Mouse (Mus musculus) thymus, adult 18-20 months (tissue): ENCODE measurements around the gene Nubp1.

Source experiments
- DNase-seq, 2 experiments: peaks; one replicate each; pipeline ENCODE4 v3.0.0; 2022; ENCODE audit warnings: mixed read lengths in 2 of 2

Nubp1 gene

GRCm38 (mm10) chr16:10420447-10421054 lies 8.8 kb downstream of the Nubp1 start:
- DNase-seq = no peak

GRCm38 (mm10) chr16:10431911-10432310 lies 20.2 kb downstream of the Nubp1 start:
- DNase-seq = no peak

- no peak for DNase-seq
Observed at GRCm38 (mm10) chr16:10432387-10432786, 20.6 kb downstream of the Nubp1 start.

GRCm38 (mm10) chr16:10433344-10433743 lies 21.6 kb downstream of the Nubp1 start:
- no peak for DNase-seq

- DNase-seq = no peak
Observed at GRCm38 (mm10) chr16:10436166-10436565, 24.4 kb downstream of the Nubp1 start.

- DNase-seq = no peak
Observed at GRCm38 (mm10) chr16:10438055-10438454, 26.3 kb downstream of the Nubp1 start.

- DNase-seq = no peak
Observed at GRCm38 (mm10) chr16:10441328-10441727, 29.6 kb downstream of the Nubp1 start.

GRCm38 (mm10) chr16:10441761-10442160 lies 30.0 kb downstream of the Nubp1 start:
- DNase-seq = no peak

- DNase-seq = no peak
Observed at GRCm38 (mm10) chr16:10443723-10444122, 32.0 kb downstream of the Nubp1 start.

GRCm38 (mm10) chr16:10446573-10447263 lies 35.0 kb downstream of the Nubp1 start:
- DNase-seq = no peak

GRCm38 (mm10) chr16:10447264-10447594 lies 35.5 kb downstream of the Nubp1 start, which contains the start of gene Tvp23a:
Gene Tvp23a, minus strand, starts transcription at chr16:10447362.
- no peak for DNase-seq

- DNase-seq = no peak
Observed at GRCm38 (mm10) chr16:10447781-10448180, 36.0 kb downstream of the Nubp1 start.

- no peak for DNase-seq
Observed at GRCm38 (mm10) chr16:10448931-10449330, 37.2 kb downstream of the Nubp1 start.

GRCm38 (mm10) chr16:10451906-10452305 lies 40.2 kb downstream of the Nubp1 start:
- no peak for DNase-seq

GRCm38 (mm10) chr16:10452445-10452896 lies 40.7 kb downstream of the Nubp1 start:
- DNase-seq = peak; percentile 11 to 15

GRCm38 (mm10) chr16:10453872-10454582 lies 42.3 kb downstream of the Nubp1 start:
- no peak for DNase-seq

- DNase-seq = no peak
Observed at GRCm38 (mm10) chr16:10454583-10454974, 42.8 kb downstream of the Nubp1 start.

GRCm38 (mm10) chr16:10460188-10460587 lies 48.4 kb downstream of the Nubp1 start:
- no peak for DNase-seq

GRCm38 (mm10) chr16:10461178-10461577 lies 49.4 kb downstream of the Nubp1 start:
- no peak for DNase-seq

- DNase-seq = no peak
Observed at GRCm38 (mm10) chr16:10465011-10465681, 53.4 kb downstream of the Nubp1 start.

- no peak for DNase-seq
Observed at GRCm38 (mm10) chr16:10467391-10468107, 55.8 kb downstream of the Nubp1 start.

- DNase-seq = no peak
Observed at GRCm38 (mm10) chr16:10468201-10468600, 56.5 kb downstream of the Nubp1 start.

- DNase-seq = no peak
Observed at GRCm38 (mm10) chr16:10471950-10472349, 60.2 kb downstream of the Nubp1 start.
